Mouse (Mus musculus) gastrocnemius, adult 18-20 months (tissue): Measurements from ENCODE around the gene Il34. TPM values are rescaled to one million over a fixed set of nuclear protein-coding genes. Genes with fewer than 3 reads are reported as not detected.

Source experiments
- DNase-seq: peaks from one replicate; pipeline ENCODE4 v3.0.0; 2021; ENCODE audit warnings: low spot score
- long read RNA-seq, 2 experiments: library from polyadenylated mRNA; stranded (forward); transcript quantifications; one replicate each; pipeline ENCODE4 v2.0.0; 2021
- total RNA-seq, 2 experiments: library from RNA; stranded (reverse); gene quantifications; 2 replicates each; pipeline ENCODE4 v1.2.3; 2021

The Il34 gene
- 1 to 10 TPM; 5.2 to 5.7 TPM for total RNA-seq
- long read RNA-seq, experiment 1, partial matches to known transcripts: 0 of 5 reads
- long read RNA-seq, experiment 1, other reads (novel, unspliced or antisense): 2 of 5 reads
- long read RNA-seq, experiment 2, partial matches to known transcripts: 2 of 5 reads
- long read RNA-seq, experiment 2, other reads (novel, unspliced or antisense): 2 of 5 reads

DNA sequence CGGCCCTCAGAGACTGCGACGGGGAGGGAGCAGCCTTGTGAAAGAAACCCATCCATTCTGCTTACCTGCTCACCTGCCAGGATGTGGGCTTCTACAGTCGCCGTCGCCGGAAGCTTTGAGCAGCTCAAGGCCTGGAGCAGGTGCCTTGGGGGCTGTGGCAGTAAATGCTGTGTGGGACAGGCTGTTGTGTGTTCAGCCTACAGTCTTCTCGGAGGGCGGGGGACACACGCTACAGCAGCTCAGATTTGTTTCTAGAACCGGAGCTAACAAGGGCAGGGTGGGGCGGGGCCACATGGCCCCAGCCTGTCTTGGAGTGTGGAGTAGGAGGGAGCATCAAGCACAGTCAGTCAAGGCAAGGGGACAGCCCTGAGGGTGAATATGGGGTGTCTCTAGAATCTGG is at the start of gene Il34:
TSS of gene Il34 (minus strand) at position 256 of the 400 bp plus-strand sequence.
- DNase-seq: no peak

DNA sequence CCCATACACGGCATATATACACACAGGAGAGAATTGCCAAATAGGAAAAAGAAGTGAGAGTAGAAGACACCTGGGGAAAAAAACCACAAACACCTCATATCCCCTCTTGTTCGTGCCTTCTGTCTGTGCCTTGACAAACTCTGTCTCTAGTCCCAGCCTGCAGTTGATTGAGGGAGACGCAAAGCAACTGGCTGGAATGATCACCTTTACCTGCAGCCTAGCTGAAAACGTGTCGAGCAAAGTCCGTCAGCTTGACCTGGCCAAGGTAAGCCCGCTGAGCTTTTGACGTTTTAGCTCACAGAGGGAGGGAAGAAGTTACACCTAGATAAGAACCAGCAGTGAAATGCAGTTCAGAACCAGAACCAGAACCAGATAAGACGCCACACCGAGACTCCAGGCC is 45.5 kb upstream of the Il34 start:
- DNase-seq: no peak

DNA sequence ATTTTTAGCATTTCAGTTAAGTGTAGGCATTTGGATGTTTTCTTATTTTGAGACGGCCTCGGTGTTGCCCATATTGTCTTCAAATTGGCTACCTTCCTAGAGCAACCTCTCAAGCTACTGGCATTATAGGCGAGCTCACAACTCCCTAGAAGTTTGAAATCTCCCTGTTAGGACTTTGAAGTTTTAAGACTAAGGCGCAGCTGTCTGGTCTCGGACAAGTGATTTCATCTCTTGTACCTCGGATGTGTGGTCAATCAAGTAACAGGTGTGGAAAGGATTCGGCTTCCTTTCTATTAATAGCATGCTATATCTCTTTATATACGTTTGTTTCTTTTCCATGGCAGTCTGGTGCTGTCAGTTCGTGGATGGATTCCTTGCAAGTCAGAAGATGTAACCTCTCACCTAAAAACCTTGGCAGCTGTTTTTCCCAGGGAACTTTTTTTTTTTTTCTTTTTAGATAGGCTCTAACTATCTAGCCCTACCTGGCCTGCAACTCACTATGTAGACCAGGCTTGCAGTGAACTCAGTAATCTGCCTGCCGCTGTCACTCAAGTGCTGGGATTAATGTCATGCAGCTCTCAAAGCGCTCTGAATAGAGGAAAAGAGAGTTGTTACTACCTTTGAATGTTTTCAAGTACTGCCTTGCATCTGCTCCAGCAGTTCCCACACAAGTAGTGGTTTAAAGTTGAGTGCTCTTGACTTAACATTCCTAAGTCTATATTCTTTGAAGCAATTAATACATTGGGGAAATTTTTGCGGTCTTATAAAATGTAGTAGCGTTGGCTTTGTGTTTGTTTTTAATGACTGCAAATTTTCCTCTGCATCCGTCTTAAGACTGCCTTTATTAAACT is 42.1 kb upstream of the Il34 start:
- DNase-seq: no peak

DNA sequence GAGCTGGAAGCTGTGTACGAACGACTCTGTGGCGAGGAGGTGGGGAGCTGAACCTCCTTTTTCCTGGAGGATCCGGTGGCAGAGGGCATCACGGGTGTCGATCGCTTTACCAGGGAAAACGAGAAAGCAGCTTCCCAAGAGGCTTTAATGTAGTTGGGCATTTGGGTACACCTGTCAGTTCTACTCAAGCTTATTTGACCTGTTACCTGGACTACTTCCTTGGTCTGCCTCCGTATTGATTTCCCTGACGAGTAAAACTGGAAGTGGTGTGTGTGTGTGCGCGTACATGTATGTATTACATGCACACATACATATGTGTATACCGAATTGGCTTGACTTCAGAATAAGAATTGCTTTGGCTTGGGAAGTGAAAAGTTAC is 41.4 kb upstream of the Il34 start:
- no peak for DNase-seq

DNA sequence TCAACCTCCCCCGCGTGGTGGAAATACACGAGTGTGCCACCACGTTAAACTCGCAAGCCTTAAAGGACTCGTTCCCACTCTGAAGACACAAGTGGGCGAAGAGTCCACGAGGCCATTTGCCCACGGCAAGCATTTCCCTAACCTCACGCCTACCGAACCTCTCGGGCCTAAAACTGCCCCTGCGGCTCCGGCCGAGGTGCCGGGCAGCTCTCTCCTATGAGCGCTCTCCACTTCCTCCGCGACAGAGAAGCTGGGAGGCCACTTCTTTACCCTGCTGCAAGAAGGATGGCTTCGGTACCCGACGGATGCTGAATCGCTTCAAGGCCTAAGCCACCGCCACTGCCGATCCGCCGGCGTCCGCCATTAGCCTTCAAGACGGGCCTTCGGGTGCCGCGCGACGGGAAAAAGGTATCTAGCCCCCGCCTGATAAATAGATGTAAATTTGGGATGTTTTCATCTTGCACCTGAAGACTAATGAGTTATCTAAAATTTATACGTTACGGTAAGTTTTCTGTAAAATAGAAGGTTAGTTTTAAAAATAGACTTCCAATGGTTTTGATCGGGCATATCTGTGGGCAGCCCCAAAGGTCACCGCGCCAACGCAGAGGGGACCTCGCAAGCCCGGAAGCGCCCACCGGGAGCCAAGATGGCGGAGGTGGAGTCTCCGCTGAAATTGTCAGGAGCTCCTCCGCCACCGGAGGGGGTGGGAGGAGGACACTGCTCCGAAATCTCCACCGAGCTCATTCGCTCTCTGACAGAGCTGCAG is 40.9 kb upstream of the Il34 start, which contains the start of the genes Cog4 and Sf3b3:
TSS of gene Cog4 (plus strand) at position 196 of the 766 bp plus-strand sequence.
TSS of gene Sf3b3 (minus strand) at position 383 of the 766 bp plus-strand sequence.
- peak; percentile 89 for DNase-seq

DNA sequence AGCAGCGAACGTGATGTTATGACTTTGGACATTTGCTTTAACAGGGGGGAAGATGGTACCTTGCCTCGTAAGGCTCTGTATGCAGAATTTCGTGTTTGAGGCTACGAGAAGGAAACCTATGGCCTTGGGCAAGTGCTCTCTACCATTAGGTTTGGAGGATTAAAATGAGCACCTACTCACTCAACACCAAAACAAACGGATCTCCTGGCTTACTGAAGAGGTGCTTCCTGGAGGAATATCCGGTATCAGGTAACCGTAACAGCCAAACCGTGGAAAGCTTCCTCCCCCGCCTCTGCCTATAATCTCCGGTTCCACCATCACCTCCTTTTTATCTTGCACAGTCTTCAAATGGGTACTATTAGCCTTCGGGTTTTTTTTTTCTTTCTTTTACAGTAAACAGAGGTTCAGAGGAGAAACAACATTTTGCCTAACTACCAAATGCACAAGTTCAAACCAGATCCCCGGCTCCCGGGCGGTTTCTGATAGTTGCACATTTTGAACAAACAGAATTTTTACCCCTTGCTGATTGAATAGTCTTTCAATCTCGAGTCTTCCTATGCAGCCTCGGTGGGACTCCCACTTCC is 40.2 kb upstream of the Il34 start:
- DNase-seq: no peak

DNA sequence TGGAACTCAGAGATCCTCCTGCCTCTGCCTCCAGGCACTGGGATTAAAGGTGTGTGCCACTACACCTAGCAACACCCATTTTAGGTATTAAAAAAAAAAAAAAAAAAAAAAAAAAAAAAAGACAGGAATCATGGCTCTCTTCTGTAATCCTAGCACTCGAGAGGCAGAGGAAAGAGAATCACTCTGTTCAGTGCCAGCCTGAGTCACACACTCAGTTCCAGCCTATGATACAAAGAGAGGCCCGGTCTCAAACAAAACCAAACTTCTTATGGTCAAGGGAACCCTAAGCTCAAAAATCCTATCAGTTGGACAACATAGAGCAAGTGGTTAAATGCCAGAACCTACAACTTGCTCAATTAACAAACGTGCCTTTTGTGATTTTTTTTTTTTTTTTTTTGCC is 39.2 kb upstream of the Il34 start:
- no peak for DNase-seq

DNA sequence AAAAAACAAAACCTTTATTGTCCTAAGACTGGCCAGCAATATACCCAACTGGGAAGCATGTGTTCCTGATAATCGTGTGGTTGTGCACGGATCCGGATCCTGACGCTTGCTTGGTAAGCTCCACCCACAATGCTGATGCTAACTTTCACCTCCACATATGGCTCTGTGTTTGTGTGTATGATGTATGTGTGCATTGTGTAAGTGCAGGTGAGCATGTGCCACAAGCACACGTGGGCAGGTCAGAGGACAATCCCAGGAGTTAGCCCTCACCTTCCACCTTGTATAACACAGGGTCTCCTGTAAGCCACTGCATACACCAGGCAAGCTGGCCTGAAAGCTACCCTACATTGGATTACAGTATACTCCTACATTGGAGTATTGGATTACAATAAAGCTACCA is 37.5 kb upstream of the Il34 start:
- DNase-seq: no peak

DNA sequence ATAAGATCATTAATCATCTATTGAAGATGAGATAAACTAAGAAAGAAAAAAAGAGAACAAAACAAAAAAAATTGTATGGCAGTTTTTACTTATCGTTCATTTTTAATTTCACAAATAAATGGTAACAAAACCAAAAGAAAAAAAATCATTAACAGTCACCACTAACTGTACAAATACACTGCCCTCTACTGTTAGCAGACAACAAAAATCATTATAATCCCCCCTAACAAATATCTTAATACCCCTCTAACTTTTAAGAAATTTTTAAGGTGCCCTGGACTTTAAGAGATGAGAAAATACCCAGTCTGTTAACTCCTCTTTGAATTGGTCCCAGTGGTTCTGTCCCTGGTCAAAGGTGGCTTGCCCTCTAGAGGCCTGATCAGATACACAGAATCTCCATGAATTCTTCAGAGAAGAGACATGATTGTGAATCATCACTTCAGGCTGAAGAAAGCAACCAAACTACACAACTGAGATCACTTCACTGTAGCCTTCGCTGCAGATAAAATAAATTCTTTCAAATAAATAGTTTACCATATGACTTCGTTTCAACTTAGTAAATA is 36.4 kb upstream of the Il34 start:
- no peak for DNase-seq

DNA sequence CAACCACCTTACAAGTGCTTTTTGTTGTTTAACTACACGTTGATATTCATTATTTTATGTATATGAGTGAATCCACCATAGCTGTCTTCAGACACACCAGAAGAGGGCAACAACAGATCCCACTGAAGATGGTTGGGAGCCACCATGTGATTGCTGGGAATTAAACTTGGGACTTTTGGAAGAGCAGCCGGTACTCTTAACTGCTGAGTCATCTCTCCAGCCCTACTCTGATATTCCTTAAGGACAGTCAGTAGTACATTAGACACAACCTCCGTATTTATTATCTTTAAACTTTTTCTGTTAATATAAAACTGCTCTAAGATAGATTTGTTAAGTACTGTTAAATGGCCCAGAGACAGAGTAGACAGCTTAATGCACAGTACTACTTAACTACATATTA is 26.2 kb upstream of the Il34 start:
- no peak for DNase-seq

DNA sequence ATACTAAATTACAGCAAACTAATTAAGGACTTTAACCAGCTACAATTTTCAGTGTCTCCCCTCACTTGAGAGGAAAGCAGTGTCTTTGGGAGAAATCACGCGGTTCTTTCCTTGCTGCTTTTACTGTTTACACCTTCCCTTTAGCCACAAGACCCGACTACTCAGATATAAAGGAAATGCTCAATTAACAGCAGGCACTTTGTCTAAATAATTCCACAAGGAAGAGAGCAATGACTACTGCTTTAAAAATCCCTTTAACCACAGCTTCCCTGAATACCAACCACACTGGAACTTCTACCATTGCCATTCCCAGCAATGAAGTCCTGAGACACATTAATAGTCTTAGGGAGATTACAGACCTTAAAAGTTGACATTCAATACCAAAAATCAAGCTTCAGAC is 22.8 kb upstream of the Il34 start:
- DNase-seq: no peak

DNA sequence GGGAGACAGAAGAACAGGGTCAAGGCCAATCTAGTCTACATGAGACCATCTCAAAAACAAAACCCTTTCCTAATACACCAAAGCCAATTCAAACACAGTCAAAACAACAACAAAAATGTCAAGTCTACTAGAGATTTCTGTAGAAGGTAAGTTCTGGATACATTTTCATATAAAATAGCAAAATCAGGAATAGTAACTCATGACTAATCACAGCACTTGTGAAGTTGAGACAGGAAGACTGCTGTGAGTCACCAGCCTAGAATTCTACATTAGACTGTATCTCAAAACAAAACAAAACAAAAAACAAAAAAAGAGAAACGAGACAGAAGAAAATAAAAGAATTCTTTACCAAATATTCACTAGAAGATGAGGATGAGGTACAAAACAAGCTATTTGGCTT is 19.1 kb upstream of the Il34 start:
- no peak for DNase-seq

DNA sequence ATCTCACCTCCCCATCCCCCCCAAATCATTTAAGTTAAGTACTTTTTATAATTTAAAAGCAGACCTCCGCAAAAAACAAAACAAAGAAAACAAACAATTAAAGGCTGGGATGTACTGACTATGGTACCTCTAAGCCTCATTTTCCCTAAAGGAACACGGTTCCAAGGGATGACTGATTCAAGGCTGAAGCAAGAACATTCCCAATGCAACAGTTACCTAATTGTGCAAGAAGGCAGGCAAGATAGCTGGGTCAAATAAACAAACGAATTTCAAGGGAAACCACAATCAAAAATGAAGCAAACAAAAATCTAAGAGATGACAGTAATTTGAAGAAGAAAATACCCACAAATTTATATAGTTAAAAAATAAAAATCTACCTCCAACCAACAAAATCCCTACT is 16.2 kb upstream of the Il34 start:
- DNase-seq: no peak

DNA sequence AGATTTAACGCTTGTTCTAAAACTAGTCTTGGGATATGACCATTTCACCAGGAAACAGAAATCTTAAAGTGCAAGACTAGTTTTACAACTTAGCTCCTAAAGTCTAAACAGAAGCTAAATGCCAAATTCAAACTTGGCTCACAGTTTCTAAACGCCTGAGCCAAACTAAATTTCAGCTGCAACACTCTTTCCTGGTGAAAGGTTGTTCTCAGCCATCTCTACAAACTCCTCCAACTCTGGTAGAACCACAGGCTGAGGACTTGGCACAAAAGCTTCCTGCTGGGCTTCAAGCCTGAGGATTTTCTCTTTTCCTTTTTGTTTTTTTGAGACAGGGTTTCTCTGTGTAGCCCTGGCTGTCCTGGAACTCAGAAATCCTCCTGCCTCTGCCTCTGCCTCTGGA is 14.5 kb upstream of the Il34 start:
- DNase-seq: no peak

DNA sequence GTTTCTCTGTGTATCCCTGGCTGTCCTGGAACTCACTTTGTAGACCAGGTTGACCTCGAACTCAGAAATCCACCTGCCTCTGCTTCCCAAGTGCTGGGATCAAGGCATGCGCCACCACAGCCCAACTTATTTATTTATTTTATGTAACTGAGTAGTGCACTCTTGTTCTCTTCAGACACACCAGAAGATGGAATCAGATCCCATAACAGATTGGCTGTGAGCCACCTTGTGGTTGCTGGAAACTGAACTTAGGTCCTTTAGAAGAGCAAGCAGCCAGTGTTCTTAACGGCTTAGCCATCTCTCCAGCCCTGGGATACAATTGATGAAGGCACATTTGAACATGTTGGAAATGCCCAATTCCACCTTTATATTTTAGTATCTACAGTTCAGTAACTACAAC is 12.9 kb upstream of the Il34 start:
- peak; percentile 32 for DNase-seq

DNA sequence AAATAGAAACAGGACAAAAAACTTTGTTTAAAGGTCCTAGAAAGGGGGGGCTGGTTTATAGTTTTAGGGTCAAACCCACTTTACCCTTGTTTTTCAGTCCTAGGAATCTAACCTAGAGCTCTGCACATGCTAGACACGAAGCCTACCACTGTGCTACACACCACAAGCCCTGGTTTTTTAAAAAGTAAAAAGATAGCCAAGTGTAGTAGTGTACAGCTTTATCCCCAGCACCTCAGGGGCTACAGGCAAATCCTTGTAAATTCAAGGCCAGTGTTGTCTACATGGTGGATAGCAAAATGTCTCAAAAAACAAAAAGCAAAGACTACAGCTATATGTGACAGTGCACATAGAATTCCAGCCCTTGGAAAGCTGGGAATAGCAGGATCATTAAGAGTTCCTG is 11.3 kb upstream of the Il34 start:
- no peak for DNase-seq

DNA sequence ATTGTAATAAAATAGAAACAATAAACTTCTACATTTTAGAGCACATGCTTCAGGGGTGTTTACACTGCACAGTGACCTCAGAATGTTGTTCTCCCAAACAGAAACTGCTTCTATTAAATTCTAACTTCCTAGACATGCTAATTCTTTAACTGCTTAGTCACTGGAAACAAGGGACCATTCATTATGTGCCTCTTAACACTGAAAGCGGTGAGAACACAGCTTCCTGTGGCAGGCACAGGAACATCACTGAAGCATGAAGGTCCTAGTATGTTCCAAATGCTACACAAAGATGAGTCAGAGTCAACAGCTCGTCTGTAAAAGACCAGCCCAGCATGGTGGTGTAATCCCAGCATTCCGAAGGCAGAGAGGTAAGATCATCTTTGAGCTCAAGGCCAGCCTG is 9.6 kb upstream of the Il34 start:
- no peak for DNase-seq

DNA sequence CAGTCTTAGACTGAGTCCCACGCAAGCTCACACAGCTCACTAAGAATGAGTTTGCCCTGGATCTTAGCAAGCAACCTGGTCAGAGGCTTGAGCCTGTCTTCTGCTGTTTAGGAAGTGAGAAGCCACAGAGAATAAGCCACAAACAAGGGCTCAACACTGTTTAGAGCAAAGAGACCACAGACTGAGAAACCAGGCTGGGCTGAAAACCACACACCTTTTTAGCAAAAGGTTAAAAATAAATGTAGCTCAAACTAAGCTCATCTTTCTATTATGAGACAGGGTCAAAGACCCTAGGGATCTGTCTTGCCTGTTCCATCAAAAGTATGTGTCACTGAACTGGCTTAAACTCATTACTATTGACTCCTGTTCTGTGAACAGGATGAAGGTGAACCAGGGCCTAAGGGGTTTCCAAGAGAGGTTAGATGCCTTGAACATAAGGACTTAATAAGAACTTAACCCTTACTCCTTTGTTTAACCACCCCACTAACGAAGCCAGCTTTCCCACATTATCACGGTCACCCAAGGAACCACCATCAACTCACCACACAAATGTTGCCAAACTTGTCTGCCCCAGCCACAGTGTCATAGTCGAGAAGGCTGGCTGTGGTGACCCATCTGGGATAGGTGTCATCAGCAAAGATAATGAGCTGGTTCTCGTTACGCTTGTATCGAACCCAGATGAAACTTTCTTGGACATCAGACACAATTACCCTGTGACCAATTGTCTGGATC is 7.5 kb upstream of the Il34 start:
- DNase-seq: no peak

DNA sequence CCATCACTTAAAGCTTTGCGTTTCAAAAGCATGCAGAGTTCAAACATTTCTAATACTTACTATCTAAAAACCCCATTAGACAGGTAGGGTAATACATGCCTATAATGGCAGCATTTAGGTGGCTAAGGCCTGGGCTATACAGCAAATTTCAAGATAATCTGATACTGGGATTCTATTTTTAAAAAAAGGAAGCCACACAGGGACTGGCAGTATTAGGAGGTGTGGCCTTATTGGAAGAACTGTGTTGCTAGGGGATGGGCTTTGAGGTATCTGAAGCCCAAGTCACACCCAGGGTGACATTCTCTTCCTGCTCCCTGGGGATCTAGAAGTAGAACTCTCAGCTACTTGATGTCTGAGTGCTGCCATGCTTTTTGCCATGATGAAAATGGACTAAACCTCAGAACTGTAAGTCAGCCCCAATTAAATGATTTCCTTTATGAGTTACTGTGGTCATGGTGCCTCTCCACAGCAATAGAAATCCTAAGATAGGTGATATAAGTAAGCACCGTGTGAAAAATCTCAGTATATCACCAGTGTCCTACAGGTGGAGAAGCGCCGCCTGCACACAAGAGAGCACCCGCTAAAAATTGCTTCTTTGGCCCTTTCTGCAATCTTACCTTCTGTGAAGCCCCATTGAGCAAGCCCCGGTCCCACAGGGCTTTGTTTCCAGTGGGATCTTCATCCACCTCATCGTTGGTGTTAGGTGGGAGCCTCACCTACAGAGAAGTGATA is 6.8 kb upstream of the Il34 start:
- no peak for DNase-seq

DNA sequence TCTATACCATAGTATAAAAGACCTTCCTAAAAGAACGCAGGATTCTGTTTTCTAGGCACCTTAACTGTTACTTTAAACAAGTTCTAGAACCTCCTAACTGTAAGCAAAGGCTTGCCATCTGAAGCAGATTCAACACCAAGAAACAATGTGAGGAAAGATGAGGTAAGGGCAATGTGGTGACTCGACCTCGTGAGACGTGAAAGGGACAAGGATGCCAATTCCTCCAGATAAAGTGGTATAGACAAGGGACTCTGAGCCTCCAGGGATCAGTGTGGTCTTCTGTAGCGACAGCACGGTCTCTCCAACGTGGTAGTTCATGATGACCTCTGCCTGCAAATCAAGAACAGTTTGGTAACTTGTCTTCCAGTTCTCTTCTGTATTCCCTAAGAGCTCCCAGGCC is 6.1 kb upstream of the Il34 start:
- no peak for DNase-seq
